14 mouse cellular contexts compared by ENCODE assay signal in the genomic region with DNA sequence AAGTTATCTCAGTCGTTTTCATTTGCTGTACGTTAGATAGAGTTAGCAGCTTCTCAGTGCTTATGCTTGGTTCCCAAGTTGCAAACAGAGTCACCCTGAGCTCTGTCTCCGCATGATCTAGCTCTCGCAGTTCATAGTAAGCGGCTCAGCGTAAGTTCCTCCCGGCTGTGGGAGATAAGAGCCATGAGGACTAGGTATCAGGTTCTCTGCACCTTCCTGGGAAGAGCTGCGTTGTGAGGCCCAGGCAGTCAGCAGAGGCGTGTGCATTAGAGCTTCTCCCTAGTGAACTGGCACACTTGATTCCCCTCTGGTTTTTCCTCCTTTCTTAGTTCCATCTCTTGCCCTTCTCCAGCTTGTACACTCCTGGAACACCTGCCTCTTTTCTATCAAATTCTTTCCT.
A peak's percentile ranks its signal among the peaks of the same experiment; 100 is the strongest.
DNase-seq lines count a peak whose midpoint lies in the region; ATAC-seq and TF ChIP-seq lines count a peak whose summit lies in the region.
"Had no signal": no experiment of that assay in that cellular context is flagged by ENCODE, and none has a peak within 500 bp of the region (broad histone marks: within the 10 kb centered on the region; RNA-seq: fewer than 3 reads in every experiment).

No protein-coding gene starts in this region.

- no peak overlapping the region for H3K9ac ChIP-seq in heart, embryonic 14.5 days (ENCODE audit: low read length)
- peak overlapping the region; percentile 25; the same call in 1 of the 2 replicates for H3K9ac ChIP-seq in liver, embryonic 15.5 days
- H3K9ac ChIP-seq in neural tube, embryonic 15.5 days (replicated peaks), result no peak overlapping the region
- H3K9ac ChIP-seq: forebrain, embryonic 12.5 days had no signal

- H3K4me1 ChIP-seq in heart, embryonic 14.5 days (ENCODE audit: control insufficient read depth in 2 of 2, insufficient read depth in 2 of 2, low read length in 2 of 2), result peaks cover 7 to 33% of the 10 kb centered on the region in 2 experiments
- peaks cover 61% of the 10 kb centered on the region for H3K4me1 ChIP-seq in G1E (ENCODE audit: insufficient read depth, low read depth, low read length)
- peaks cover 37% of the 10 kb centered on the region for H3K4me1 ChIP-seq in liver, embryonic 15.5 days (replicated peaks)
- H3K4me1 ChIP-seq in neural tube, embryonic 15.5 days, result no peaks in the 10 kb centered on the region

- no peaks in the 10 kb centered on the region for H3K27me3 ChIP-seq in heart, embryonic 14.5 days (ENCODE audit: control insufficient read depth, insufficient read depth, low read length)
- H3K27me3 ChIP-seq in G1E (ENCODE audit: insufficient read depth, low read length), result no peaks in the 10 kb centered on the region
- H3K27me3 ChIP-seq in liver, embryonic 15.5 days, result no peaks in the 10 kb centered on the region
- H3K27me3 ChIP-seq in neural tube, embryonic 15.5 days (replicated peaks), result no peaks in the 10 kb centered on the region
- H3K27me3 ChIP-seq: forebrain, embryonic 12.5 days had no signal

- ATAC-seq in heart, embryonic 14.5 days (ENCODE audit: insufficient number of reproducible peaks, insufficient read depth, low FRiP score, low read depth), result no peak
- peak; percentile 78 for ATAC-seq in G1E (ENCODE audit: extremely low read depth, insufficient number of reproducible peaks, low FRiP score, poor library complexity, severe bottlenecking)
- ATAC-seq in liver, embryonic 15.5 days (ENCODE audit: insufficient read depth), result peak; percentile 100
- ATAC-seq in neural tube, embryonic 15.5 days (ENCODE audit: low FRiP score), result no peak
- ATAC-seq: CD4-positive, CD25-positive, alpha-beta regulatory T cell, adult 4 months had no signal

- peak overlapping the region in 1 of 2 experiments; percentile 44; a peak in 1 of 4 replicates for H3K27ac ChIP-seq in heart, embryonic 14.5 days (replicated peaks in 1 of 2; ENCODE audit: control insufficient read depth in 1 of 2, insufficient read depth in 1 of 2, low read depth in 2 of 2, low read length in 2 of 2)
- H3K27ac ChIP-seq in liver, embryonic 15.5 days (replicated peaks), result peak overlapping the region; percentile 87
- no peak overlapping the region for H3K27ac ChIP-seq in neural tube, embryonic 15.5 days (replicated peaks)
- H3K27ac ChIP-seq: forebrain, embryonic 12.5 days had no signal

- no peak overlapping the region for H3K4me3 ChIP-seq in heart, embryonic 14.5 days (ENCODE audit: control insufficient read depth in 1 of 2, insufficient read depth in 1 of 2, low read depth in 1 of 2, low read length in 2 of 2)
- no peak overlapping the region for H3K4me3 ChIP-seq in G1E (ENCODE audit: low read depth, low read length)
- H3K4me3 ChIP-seq in liver, embryonic 15.5 days (replicated peaks), result no peak overlapping the region
- H3K4me3 ChIP-seq in neural tube, embryonic 15.5 days (replicated peaks), result no peak overlapping the region
- H3K4me3 ChIP-seq: forebrain, embryonic 12.5 days had no signal

- H3K9me3 ChIP-seq in heart, embryonic 14.5 days (ENCODE audit: control insufficient read depth, low read length), result no peaks in the 10 kb centered on the region
- H3K9me3 ChIP-seq in G1E (replicated peaks), result no peaks in the 10 kb centered on the region
- H3K9me3 ChIP-seq in liver, embryonic 15.5 days (replicated peaks), result no peaks in the 10 kb centered on the region
- H3K9me3 ChIP-seq in neural tube, embryonic 15.5 days (replicated peaks), result no peaks in the 10 kb centered on the region
- H3K9me3 ChIP-seq: forebrain, embryonic 12.5 days had no signal

- TF ChIP-seq CTCF in G1E (IDR thresholded peaks at IDR 0.05; ENCODE audit: low read depth, low read length), result no peak

- WGBS in heart, embryonic 14.5 days, result 13% methylated on average over 9 of the region's 9 CpGs
- 16% methylated on average over 9 of the region's 9 CpGs for WGBS in liver, embryonic 15.5 days (ENCODE audit: insufficient replicate concordance)
- 86% methylated on average over 9 of the region's 9 CpGs for WGBS in neural tube, embryonic 15.5 days

- peak overlapping the region; percentile 32; the same call in 1 of the 2 replicates for H3K4me2 ChIP-seq in heart, embryonic 14.5 days (ENCODE audit: low read length)
- H3K4me2 ChIP-seq in liver, embryonic 15.5 days, result peak overlapping the region; percentile 60
- H3K4me2 ChIP-seq in neural tube, embryonic 15.5 days, result no peak overlapping the region
- H3K4me2 ChIP-seq: forebrain, embryonic 12.5 days had no signal

- intact Hi-C loops in heart, postnatal 36 days (cut with DNase I), result no loop called here

- DNase-seq in heart, postnatal 36 days, result no peak
- DNase-seq in G1E (ENCODE audit: low spot score), result peak; percentile 14
- peak; percentile 73 for DNase-seq in c-Kit-positive CD71-positive TER-119-negative erythroid progenitor cells, embryonic 14.5 days (ENCODE audit: low read depth)
- no peak for DNase-seq in thymus, postnatal 25 days
- DNase-seq: adrenal gland, postnatal 14 days; cerebellum, adult 11 months; gastrocnemius, postnatal 25 days; kidney, postnatal 36 days; thymus, postnatal 36 days had no signal

- H3K36me3 ChIP-seq in heart, embryonic 14.5 days (ENCODE audit: control insufficient read depth, insufficient read depth, low read length), result no peaks in the 10 kb centered on the region
- H3K36me3 ChIP-seq in G1E (replicated peaks), result peaks cover 62% of the 10 kb centered on the region
- peaks cover 13% of the 10 kb centered on the region; the same call in 1 of the 2 replicates for H3K36me3 ChIP-seq in liver, embryonic 15.5 days (replicated peaks)
- H3K36me3 ChIP-seq in neural tube, embryonic 15.5 days, result no peaks in the 10 kb centered on the region
- H3K36me3 ChIP-seq: forebrain, embryonic 12.5 days had no signal

Comparison
In these comparisons a context has a peak if more than half of its experiments do, and no peak if none do; other contexts are left out.
1. ATAC-seq: peak in G1E (single experiment) and liver, embryonic 15.5 days (single experiment); none in heart, embryonic 14.5 days (single experiment) and neural tube, embryonic 15.5 days (single experiment).
2. DNase-seq: peak in G1E (single experiment) and c-Kit-positive CD71-positive TER-119-negative erythroid progenitor cells, embryonic 14.5 days (single experiment); none in heart, postnatal 36 days (0 of 2) and thymus, postnatal 25 days (single experiment).